Mouse (Mus musculus) heart, postnatal 4 days (tissue): Measurements from ENCODE around the gene Mapt. TPM values are rescaled to one million over a fixed set of nuclear protein-coding genes. Genes with fewer than 3 reads are reported as not detected.

Source experiments
- microRNA-seq, 2 experiments: library from miRNA; unstranded; fragments of <30 nt; microRNA quantifications; one replicate each; pipeline ENCODE4 v1.2.0; 2021 to 2022
- total RNA-seq, 2 experiments: library from RNA; stranded (reverse); gene quantifications; 2 replicates each; pipeline ENCODE4 v1.2.3; 2021

Mapt gene
- total RNA-seq, 2 experiments from 2014 or later: 7.1 to 8.1 TPM

Small RNA genes lying within 50 kb of the gene (microRNA-seq; reads per million reads assigned to microRNA genes)
- 0 reads per million in 2 experiments for gene Gm47310

Other genes starting within 250 kb of the Mapt start
- not detected for gene Crhr1, start 98.5 kb upstream of the Mapt start, total RNA-seq
- gene Sppl2c, start 45.1 kb upstream of the Mapt start, total RNA-seq: not detected
- 10 to 100 TPM; 35.5 TPM for gene Kansl1, start 237.5 kb downstream of the Mapt start, total RNA-seq